Mouse (Mus musculus): ENCODE measurements around the gene Slc46a2. TPM values are rescaled to one million over a fixed set of nuclear protein-coding genes. Genes with fewer than 3 reads are reported as not detected.

Slc46a2 gene
- total RNA-seq, 2 experiments from 2014 or later, result not detected

DNA sequence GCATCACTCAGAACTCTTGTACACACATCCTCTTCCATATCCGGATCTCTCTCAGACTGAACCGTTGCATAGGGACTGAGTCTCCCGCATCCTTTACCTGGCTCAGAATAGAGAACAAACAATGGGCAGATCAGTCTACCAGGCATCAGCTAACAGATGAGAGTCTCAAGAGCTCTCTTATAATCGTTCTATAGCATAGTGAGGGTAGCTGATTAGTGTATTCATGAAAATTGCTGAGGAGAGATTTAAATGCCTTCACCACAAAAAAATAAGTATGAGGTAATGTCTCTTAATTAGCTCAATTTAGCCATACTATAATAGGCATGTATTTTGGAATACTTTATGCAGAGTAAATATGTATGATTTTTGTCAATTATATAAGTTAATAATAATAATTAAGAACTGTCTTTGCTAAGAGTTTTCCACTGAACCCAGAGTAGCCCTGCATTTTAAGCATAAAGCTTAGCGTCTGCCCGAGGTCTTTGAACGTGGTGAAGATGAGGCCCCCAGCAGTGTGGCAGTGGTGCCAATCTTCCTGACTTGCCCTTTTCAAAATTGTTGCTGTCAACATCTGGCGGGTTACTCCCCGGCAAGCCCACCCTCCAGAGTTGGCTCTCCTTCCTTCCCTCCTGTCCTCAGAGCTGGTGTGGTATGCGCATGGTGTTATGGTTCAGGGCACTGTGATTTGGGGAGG, 23.0 kb downstream of the Slc46a2 start:
- DNase-seq (ENCODE audit: low spot score), result no peak

GRCm38 (mm10) chr4:59890086-59890600, 24.7 kb downstream of the Slc46a2 start:
- DNase-seq (ENCODE audit: low spot score), result peak; percentile 19

DNA sequence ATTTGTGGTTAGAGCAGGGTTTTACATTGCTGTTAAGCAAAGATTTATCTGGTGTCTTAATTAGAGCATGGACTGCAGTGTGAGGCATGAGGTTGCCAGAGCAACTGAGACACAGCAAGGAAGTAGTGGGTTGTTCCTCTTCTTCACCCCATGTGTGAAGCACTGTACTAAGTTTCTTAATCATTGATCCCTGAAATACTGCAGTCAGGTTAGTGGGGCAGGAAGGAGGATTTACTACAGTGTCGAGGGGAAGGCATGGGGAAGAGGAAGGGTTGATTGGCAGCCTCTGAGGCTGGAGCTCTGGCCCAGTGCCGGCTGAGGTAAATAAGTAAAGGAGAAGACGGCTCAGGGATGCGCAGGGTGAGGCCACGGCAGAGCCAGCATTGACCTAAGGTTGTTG, 26.8 kb downstream of the Slc46a2 start:
- DNase-seq (ENCODE audit: low spot score), result no peak

DNA sequence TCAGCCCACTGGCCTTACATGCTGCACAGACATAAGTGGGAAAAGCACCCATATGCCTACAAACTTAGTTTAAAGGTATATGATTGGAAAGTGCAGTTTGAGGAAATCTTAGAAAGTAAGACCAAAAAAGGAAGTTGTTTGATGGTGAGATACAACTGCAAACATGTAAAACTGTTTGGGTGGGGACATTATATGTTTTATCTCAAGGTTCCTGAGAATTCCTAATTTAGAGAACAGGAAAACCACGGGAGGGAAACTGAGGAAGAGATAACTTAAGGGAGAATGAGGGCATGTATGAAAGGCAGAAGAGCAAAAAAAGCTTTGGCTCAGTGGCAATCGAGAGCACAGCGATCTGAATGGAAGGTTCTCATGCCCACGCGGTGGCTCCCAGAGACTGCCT, 27.8 kb downstream of the Slc46a2 start:
- no peak for DNase-seq (ENCODE audit: low spot score)

DNA sequence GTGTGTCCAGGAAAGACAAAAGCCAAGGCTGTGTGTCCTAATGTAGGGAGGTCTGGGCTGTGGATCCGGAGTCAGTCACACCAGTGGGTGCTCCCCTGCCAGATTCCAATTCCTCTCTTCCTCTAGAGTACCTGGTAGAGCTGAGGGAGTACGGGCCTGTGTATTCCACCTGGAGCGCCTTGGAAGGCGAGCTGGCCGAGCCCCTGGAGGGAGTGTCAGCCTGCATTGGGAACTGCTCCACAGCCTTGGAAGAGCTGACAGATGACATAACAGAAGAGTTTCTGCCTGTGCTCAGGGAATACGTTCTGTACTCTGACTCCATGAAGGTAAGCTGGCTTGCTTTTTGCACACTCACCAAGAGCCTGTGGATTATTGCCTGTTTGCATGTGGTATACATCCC, 28.6 kb downstream of the Slc46a2 start:
- no peak for DNase-seq (ENCODE audit: low spot score)

DNA sequence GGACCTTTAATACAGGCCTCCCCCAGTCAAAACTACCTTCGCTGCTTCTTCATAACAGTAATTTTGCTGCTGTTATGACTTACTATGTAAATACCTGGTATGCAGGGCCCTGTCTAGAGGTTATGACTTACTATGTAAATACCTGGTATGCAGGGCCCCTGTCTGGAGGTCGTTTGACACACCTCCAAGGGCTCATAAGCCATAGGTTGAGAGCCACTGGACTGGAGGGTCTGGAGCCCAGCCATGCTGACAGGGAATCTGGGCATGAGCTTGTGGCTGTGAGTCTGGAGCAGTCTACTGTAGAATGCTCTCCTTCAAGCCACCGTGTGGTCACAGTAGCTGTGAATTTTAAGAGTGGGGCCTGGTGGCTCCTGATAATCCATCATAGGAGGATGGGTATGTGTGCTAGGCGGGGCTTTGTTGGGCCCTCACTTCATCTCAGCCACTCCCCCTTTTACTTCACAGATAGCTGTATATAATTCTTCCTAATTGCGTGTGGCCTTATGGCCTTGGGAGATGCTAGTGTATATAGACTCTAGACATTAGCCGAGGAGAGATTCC, 30.6 kb downstream of the Slc46a2 start:
- no peak for DNase-seq (ENCODE audit: low spot score)

- no peak for DNase-seq (ENCODE audit: low spot score)
Measured at GRCm38 (mm10) chr4:59881210-59881609, 33.6 kb downstream of the Slc46a2 start.

DNA sequence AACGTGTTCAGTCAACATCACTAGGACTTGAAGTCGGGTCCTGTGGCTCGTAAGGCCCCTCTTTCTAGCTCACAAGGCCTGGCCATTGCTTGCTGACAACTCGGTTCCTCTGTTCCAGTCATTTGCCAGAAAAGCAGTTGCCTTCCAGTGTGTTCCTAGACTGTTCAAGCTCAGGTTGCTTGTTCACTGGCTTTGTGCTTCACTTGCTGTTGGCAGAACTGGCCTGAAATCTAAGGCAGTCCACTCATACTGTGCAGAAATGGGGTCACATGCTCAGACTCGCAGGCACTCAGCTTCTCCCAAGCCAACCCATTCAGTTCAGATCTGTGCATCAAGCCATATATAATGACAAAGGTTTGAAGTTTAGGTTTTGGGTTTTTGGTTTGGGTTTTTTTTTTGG, 34.1 kb downstream of the Slc46a2 start:
- DNase-seq (ENCODE audit: low spot score), result peak; percentile 26

- DNase-seq (ENCODE audit: low spot score), result no peak
Measured at GRCm38 (mm10) chr4:59879444-59879843, 35.4 kb downstream of the Slc46a2 start.

DNA sequence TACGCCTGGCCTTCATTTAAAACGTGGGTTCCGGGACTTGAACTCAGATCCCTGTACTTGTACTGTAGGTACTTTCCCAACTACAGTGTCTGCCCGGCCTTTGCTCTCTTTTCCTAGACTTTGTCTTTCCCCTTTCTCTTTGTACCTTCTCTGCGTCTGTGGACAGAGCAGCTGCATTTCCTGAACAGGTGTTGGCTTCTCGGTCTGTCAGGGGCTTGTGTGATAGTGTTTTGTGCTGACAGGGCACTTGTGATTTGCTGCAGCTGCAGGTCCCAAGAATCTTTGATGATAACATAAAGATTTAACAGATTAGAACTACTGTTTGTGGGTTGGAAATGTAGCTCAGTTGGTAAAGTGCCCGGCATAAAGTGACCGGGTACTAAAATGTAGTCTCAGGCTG, 36.3 kb downstream of the Slc46a2 start:
- DNase-seq (ENCODE audit: low spot score), result no peak

- no peak for DNase-seq (ENCODE audit: low spot score)
Measured at GRCm38 (mm10) chr4:59877025-59877424, 37.8 kb downstream of the Slc46a2 start.

DNA sequence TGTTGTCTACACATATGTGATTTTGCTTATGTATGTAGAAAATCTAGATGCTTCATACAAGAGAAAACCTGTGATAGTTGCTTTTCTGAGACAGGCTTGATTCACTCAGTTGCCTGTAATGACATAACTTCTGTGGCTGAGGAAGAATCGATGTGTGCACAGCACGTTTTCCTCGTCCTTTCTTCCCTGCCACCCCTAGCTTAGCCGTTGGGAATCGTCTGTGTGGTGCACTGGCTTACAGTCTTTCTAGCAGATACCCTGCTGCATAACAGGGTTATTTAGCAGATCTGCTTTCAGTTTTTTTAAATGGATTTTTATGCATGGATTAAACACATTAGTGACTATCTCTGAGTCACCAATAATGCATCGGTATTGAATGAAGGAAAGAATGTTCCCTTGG, 38.3 kb downstream of the Slc46a2 start:
- no peak for DNase-seq (ENCODE audit: low spot score)

DNA sequence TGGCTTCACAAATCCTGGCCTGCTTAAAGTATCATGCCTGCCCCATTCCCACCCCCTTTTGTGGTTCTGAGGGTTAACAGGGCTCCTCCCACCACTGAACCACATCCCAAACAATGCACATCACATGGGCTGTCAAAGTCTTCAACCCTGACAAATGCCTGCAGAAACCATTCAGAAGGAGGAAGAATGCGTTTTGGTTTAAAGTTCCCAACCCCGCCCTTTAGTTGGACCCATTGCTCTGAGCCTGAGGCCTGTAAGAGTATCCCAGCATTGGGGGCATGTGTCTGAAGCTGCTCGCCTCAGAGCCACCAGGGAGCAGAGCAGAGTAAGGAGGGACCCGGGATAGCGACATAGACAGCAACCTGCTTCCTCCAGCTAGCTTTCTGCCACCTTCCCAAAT, 41.0 kb downstream of the Slc46a2 start:
- no peak for DNase-seq (ENCODE audit: low spot score)

DNA sequence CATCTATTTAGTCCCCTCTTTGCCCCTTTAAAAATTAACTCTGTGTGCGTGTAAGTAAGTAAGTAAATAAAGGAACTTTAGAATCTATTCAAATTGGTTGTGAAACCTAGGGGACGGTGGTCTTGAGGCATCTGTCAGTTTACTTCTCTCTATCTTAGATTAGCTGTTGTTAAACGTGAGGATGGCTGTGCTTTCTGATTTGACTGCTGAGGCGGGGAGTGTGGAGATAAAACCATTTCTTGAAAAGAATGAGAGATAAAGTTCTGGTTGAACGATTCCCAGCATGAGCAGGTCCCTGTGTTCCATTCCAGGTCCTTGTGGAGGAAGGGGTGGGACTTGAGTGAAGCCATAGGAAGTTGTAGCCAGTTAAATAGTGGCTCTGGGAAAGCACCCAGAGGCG, 41.6 kb downstream of the Slc46a2 start:
- DNase-seq (ENCODE audit: low spot score), result no peak

GRCm38 (mm10) chr4:59870859-59871591, 43.8 kb downstream of the Slc46a2 start:
- DNase-seq (ENCODE audit: low spot score), result peak; percentile 83

DNA sequence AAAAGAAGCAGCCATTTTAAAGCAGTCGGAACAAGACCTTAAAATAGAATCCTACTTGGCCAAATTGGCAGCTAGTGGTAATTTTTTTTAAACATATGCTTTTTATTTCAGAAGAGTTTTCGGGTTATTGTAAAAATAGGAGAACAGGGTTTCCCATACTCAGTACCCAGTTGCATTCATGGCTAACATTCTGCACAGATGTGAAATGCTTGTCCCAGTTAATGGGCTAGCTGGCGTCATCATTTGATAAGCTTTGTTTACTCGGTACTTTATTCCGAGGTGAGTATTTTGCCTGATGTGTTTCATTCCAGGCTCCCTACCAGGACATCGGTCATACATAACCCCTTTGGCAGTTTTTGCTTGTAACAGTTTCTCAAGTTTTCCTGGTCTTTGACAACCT, 44.4 kb downstream of the Slc46a2 start:
- no peak for DNase-seq (ENCODE audit: low spot score)

DNA sequence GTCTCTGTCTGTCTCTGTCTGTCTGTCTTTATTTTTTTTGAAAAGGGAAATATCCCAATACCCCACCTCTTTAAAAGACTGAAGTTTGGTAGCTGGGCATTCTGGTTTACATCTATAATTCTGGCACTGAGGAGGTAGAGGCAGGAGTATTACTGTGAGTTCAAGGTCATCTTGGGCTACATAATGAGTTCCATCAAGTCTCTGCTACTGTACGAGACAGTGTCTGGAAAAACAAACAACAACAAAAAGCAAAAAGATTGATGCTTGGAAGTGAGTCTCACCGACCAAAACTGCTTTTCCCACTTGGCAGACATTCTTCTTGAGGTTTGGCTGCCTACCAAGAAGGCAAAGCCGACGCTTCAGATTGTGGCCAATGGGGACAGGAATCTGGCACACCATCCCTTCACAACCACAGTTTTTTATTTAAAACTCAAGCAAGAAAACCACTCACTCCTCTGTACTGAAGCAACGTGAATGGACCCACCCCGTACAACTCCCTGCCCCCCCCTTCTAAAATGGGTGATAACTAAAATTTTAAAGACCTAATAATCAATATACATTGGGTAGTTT, 45.3 kb downstream of the Slc46a2 start:
- DNase-seq (ENCODE audit: low spot score), result peak; percentile 56

GRCm38 (mm10) chr4:59868086-59868485, 46.8 kb downstream of the Slc46a2 start:
- no peak for DNase-seq (ENCODE audit: low spot score)

DNA sequence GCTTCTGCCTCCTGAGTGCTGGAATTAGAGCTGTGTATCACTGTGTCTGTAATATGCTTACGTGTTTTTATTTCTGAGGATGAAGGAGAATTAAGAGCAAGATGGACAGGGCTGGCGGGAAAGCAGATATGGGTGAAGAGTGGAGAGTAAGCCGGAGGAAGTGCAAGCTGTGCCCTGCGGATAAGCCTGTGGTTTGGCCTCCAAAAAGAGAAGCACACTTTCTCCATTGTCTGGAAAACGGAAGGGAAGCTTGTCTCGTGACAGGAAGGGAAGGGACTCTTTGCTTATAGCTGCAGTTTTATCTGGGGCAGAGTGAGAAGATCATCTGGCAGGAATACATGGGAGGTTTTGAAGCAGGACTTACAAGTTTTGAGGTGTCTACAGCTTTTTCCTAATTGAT, 51.0 kb downstream of the Slc46a2 start:
- peak; percentile 24 for DNase-seq (ENCODE audit: low spot score)

- DNase-seq (ENCODE audit: low spot score), result no peak
Measured at GRCm38 (mm10) chr4:59862335-59862734, 52.5 kb downstream of the Slc46a2 start.

- DNase-seq (ENCODE audit: low spot score), result no peak
Measured at GRCm38 (mm10) chr4:59861871-59862270, 53.0 kb downstream of the Slc46a2 start.

- DNase-seq (ENCODE audit: low spot score), result no peak
Measured at GRCm38 (mm10) chr4:59860431-59860830, 54.4 kb downstream of the Slc46a2 start.

Data from gastrocnemius, adult 18-20 months (tissue).